31 mouse cellular contexts compared by ENCODE assay signal in genomic region chr1:183067807-183068206, GRCm38 (mm10).
DNase-seq lines count a peak whose midpoint lies in the region; ATAC-seq and TF ChIP-seq lines count a peak whose summit lies in the region.
"Had no signal": no experiment of that assay in that cellular context is flagged by ENCODE, and none has a peak within 500 bp of the region (broad histone marks: within the 10 kb centered on the region; RNA-seq: fewer than 3 reads in every experiment).

No protein-coding gene starts in this region.

- TF ChIP-seq CTCF in gastrocnemius, adult 2 months (IDR thresholded peaks at IDR 0.05): no peak
- no peak for TF ChIP-seq CTCF in midbrain, postnatal 0 days (IDR thresholded peaks at IDR 0.05)

- no peak for ATAC-seq in midbrain, postnatal 0 days (ENCODE audit: low FRiP score)
- ATAC-seq in midbrain, embryonic 14.5 days (ENCODE audit: low FRiP score, low TSS enrichment): no peak
- ATAC-seq: activated CD4-positive, CD25-positive, alpha-beta regulatory T cell, adult 4 months; forebrain, embryonic 13.5 days; intestine, postnatal 0 days; lung, postnatal 0 days had no signal

- no peak overlapping the region for H3K9ac ChIP-seq in midbrain, postnatal 0 days (replicated peaks; ENCODE audit: low read length, poor library complexity, severe bottlenecking)
- H3K9ac ChIP-seq in midbrain, embryonic 14.5 days (replicated peaks; ENCODE audit: low read length): no peak overlapping the region
- H3K9ac ChIP-seq: embryonic facial prominence, embryonic 13.5 days; forebrain, embryonic 13.5 days; heart, embryonic 15.5 days; limb, embryonic 15.5 days; liver, embryonic 13.5 days; midbrain, embryonic 12.5 days had no signal

- no peak overlapping the region for H3K4me3 ChIP-seq in gastrocnemius, adult 2 months
- H3K4me3 ChIP-seq in midbrain, postnatal 0 days (ENCODE audit: low read depth, low read length): no peak overlapping the region
- no peak overlapping the region for H3K4me3 ChIP-seq in midbrain, embryonic 14.5 days (replicated peaks; ENCODE audit: low read depth, low read length)
- H3K4me3 ChIP-seq in limb, embryonic 10.5 days: no peak overlapping the region
- H3K4me3 ChIP-seq: embryonic facial prominence, embryonic 13.5 days; forebrain, embryonic 13.5 days; heart, adult 2 months; heart, embryonic 15.5 days; limb, embryonic 15.5 days; liver, embryonic 13.5 days; megakaryocyte, embryonic 14.5 days; midbrain, embryonic 12.5 days had no signal

- intact Hi-C loops in gastrocnemius, adult 2 months (cut with DNase I): no loop called here
- intact Hi-C loops in gastrocnemius, postnatal 14 days (cut with DNase I; ENCODE audit: low total_unique reads): no loop called here

- no peaks in the 10 kb centered on the region for H3K4me1 ChIP-seq in midbrain, postnatal 0 days (ENCODE audit: insufficient read depth, low read length)
- H3K4me1 ChIP-seq in midbrain, embryonic 14.5 days (ENCODE audit: control insufficient read depth, insufficient read depth, low read length): no peaks in the 10 kb centered on the region
- H3K4me1 ChIP-seq in limb, embryonic 10.5 days: peaks cover 10% of the 10 kb centered on the region
- H3K4me1 ChIP-seq: forebrain, embryonic 13.5 days; liver, embryonic 13.5 days; midbrain, embryonic 12.5 days had no signal

- H3K27me3 ChIP-seq in midbrain, postnatal 0 days (ENCODE audit: insufficient read depth, low read length): no peaks in the 10 kb centered on the region
- H3K27me3 ChIP-seq in midbrain, embryonic 14.5 days (ENCODE audit: control insufficient read depth, insufficient read depth, low read length): no peaks in the 10 kb centered on the region
- no peaks in the 10 kb centered on the region for H3K27me3 ChIP-seq in limb, embryonic 10.5 days (ENCODE audit: low read depth, poor library complexity, severe bottlenecking)
- H3K27me3 ChIP-seq: embryonic facial prominence, embryonic 13.5 days; forebrain, embryonic 13.5 days; heart, embryonic 15.5 days; limb, embryonic 15.5 days; liver, embryonic 13.5 days had no signal

- DNase-seq in gastrocnemius, adult 2 months: peak; percentile 61
- DNase-seq in gastrocnemius, postnatal 14 days: no peak
- peak; percentile 38 for DNase-seq in heart, postnatal 4 days
- DNase-seq in heart, adult 8-10 months (ENCODE audit: low spot score): no peak
- DNase-seq in midbrain, postnatal 0 days (ENCODE audit: low spot score): peak; percentile 53
- DNase-seq in midbrain, embryonic 14.5 days: no peak
- no peak for DNase-seq in limb, embryonic 10.5 days (ENCODE audit: low spot score)
- DNase-seq in retina, postnatal 1 day: no peak
- DNase-seq: adrenal gland, postnatal 10 days; B cell, adult 2 months; cerebellum, adult 18-20 months; cerebellum, postnatal 10 days; gastrocnemius, postnatal 10 days; kidney, adult 9 months; kidney, postnatal 10 days; layer of hippocampus, postnatal 36 days; left cerebral cortex, postnatal 4 days; liver, embryonic 13.5 days; lung, adult 18-20 months; spleen, adult 18-20 months; thymus, postnatal 14 days had no signal

- no peak overlapping the region for H3K4me2 ChIP-seq in midbrain, postnatal 0 days (ENCODE audit: low read depth, low read length, poor library complexity, severe bottlenecking)
- H3K4me2 ChIP-seq in midbrain, embryonic 14.5 days (ENCODE audit: low read length): no peak overlapping the region
- H3K4me2 ChIP-seq: embryonic facial prominence, embryonic 13.5 days; forebrain, embryonic 13.5 days; heart, embryonic 15.5 days; limb, embryonic 15.5 days; liver, embryonic 13.5 days; midbrain, embryonic 12.5 days had no signal

- H3K36me3 ChIP-seq in midbrain, postnatal 0 days (ENCODE audit: insufficient read depth, low read length): no peaks in the 10 kb centered on the region
- H3K36me3 ChIP-seq in midbrain, embryonic 14.5 days (ENCODE audit: control insufficient read depth, insufficient read depth, low read length): no peaks in the 10 kb centered on the region
- H3K36me3 ChIP-seq in limb, embryonic 10.5 days: no peaks in the 10 kb centered on the region
- H3K36me3 ChIP-seq: embryonic facial prominence, embryonic 13.5 days; heart, embryonic 15.5 days; limb, embryonic 15.5 days; liver, embryonic 13.5 days; midbrain, embryonic 12.5 days had no signal

- no peak overlapping the region; the same call in 1 of the 2 replicates for H3K27ac ChIP-seq in gastrocnemius, adult 2 months
- no peak overlapping the region for H3K27ac ChIP-seq in midbrain, postnatal 0 days (ENCODE audit: low read depth, low read length)
- no peak overlapping the region for H3K27ac ChIP-seq in midbrain, embryonic 14.5 days (replicated peaks; ENCODE audit: low read depth, low read length)
- H3K27ac ChIP-seq in limb, embryonic 10.5 days: peak overlapping the region; percentile 56; the same call in 1 of the 2 replicates
- H3K27ac ChIP-seq: embryonic facial prominence, embryonic 13.5 days; forebrain, embryonic 13.5 days; heart, adult 2 months; heart, embryonic 15.5 days; limb, embryonic 15.5 days; liver, embryonic 13.5 days; midbrain, embryonic 12.5 days had no signal

- H3K9me3 ChIP-seq in midbrain, postnatal 0 days (ENCODE audit: low read length): no peaks in the 10 kb centered on the region
- H3K9me3 ChIP-seq in midbrain, embryonic 14.5 days (ENCODE audit: control insufficient read depth, low read length): no peaks in the 10 kb centered on the region
- H3K9me3 ChIP-seq in limb, embryonic 10.5 days (replicated peaks): no peaks in the 10 kb centered on the region
- H3K9me3 ChIP-seq: embryonic facial prominence, embryonic 13.5 days; forebrain, embryonic 13.5 days; heart, embryonic 15.5 days; limb, embryonic 15.5 days; liver, embryonic 13.5 days; megakaryocyte, embryonic 14.5 days; midbrain, embryonic 12.5 days had no signal

- WGBS in midbrain, postnatal 0 days: 75% methylated on average over 7 of the region's 7 CpGs
- WGBS in midbrain, embryonic 14.5 days: 84% methylated on average over 7 of the region's 7 CpGs
- 85% methylated on average over 7 of the region's 7 CpGs for whole genome bisulfite sequencing in limb, embryonic 10.5 days

Comparison
In these comparisons a context has a peak if more than half of its experiments do, and no peak if none do; other contexts are left out.
1. DNase-seq: peak in gastrocnemius, adult 2 months (single experiment), heart, postnatal 4 days (single experiment) and midbrain, postnatal 0 days (single experiment); none in gastrocnemius, postnatal 14 days (single experiment), heart, adult 8-10 months (single experiment), midbrain, embryonic 14.5 days (single experiment), limb, embryonic 10.5 days (single experiment) and retina, postnatal 1 day (single experiment).